Mouse (Mus musculus) CH12.LX (cell line): ENCODE data around the gene Olfr211. TPM values are rescaled to one million over a fixed set of nuclear protein-coding genes. Genes with fewer than 3 reads are reported as not detected.

Experiments used
- DNase-seq: peaks from one replicate; pipeline ENCODE4 v3.0.0-alpha.2; 2013; ENCODE audit errors: extremely low read depth
- H3K27ac ChIP-seq: 2 replicates; pipeline ENCODE4 v1.5.1; 2012; ENCODE audit warnings: low read depth, mild to moderate bottlenecking, control low read depth, moderate library complexity; ENCODE audit not compliant: insufficient read depth
- H3K27me3 ChIP-seq: replicated peaks from 2 replicates; pipeline ENCODE3; 2012; ENCODE audit warnings: inconsistent platforms
- H3K36me3 ChIP-seq, 2 experiments: replicated peaks in 1 of 2; 2 replicates each; pipeline versions ENCODE3 to v1.6.1; 2012; ENCODE audit warnings: inconsistent platforms in 1 of 2, low read length in 1 of 2, mild to moderate bottlenecking in 1 of 2, mixed read lengths in 1 of 2, moderate library complexity in 1 of 2; ENCODE audit not compliant: control insufficient read depth in 1 of 2, insufficient read depth in 1 of 2
- H3K4me1 ChIP-seq, 2 experiments: 2 replicates each; pipeline ENCODE4 v1.6.1; 2012; ENCODE audit warnings: inconsistent platforms in 1 of 2, moderate library complexity in 1 of 2; ENCODE audit not compliant: insufficient read depth in 2 of 2, control insufficient read depth in 1 of 2
- H3K4me2 ChIP-seq: 2 replicates; pipeline ENCODE4 v1.6.1; 2012; ENCODE audit warnings: low read depth, mild to moderate bottlenecking, control low read depth; ENCODE audit not compliant: poor library complexity, insufficient read depth, severe bottlenecking
- H3K4me3 ChIP-seq, 3 experiments: fragments of 150-350 bp in 1 of 3; sonication (generic) in 1 of 3; replicated peaks in 1 of 3; 2 replicates each; pipeline versions ENCODE3 to v1.5.1; 2011 to 2012; ENCODE audit warnings: low read depth in 2 of 3, low read length in 2 of 3, mild to moderate bottlenecking in 2 of 3, moderate library complexity in 2 of 3, control low read depth in 1 of 3, improper control_type of control experiment in 1 of 3, inconsistent platforms in 1 of 3, mixed read lengths in 1 of 3; ENCODE audit not compliant: poor library complexity in 1 of 3
- H3K79me2 ChIP-seq: replicated peaks from 2 replicates; pipeline ENCODE4 v1.6.1; 2012; ENCODE audit warnings: mild to moderate bottlenecking, moderate library complexity; ENCODE audit not compliant: control insufficient read depth, poor library complexity, insufficient read depth, severe bottlenecking; ENCODE audit errors: extremely low read depth
- H3K9ac ChIP-seq: 2 replicates; pipeline ENCODE4 v1.6.1; 2012; ENCODE audit warnings: low read depth, mild to moderate bottlenecking, control low read depth, moderate library complexity; ENCODE audit not compliant: insufficient read depth
- H3K9me3 ChIP-seq: replicated peaks from 2 replicates; pipeline ENCODE3; 2012; ENCODE audit warnings: low read length, inconsistent platforms, mixed read lengths
- BHLHE40 ChIP-seq: IDR thresholded peaks from 2 replicates; pipeline ENCODE4 v1.6.1; 2011; ENCODE audit warnings: mild to moderate bottlenecking, low read depth, low read length, improper control_type of control experiment
- CHD1 ChIP-seq: IDR thresholded peaks from 2 replicates; pipeline ENCODE4 v1.6.1; 2012; ENCODE audit warnings: low read depth, low read length, improper control_type of control experiment, inconsistent platforms
- ELF1 ChIP-seq: IDR thresholded peaks from 2 replicates; pipeline ENCODE4 v1.6.1; 2014; ENCODE audit warnings: low read depth, mild to moderate bottlenecking, inconsistent platforms, low read length, improper control_type of control experiment
- ETS1 ChIP-seq: conservative IDR thresholded peaks from 2 replicates; pipeline ENCODE4 v1.6.1; 2012; ENCODE audit warnings: low read depth, mild to moderate bottlenecking, inconsistent platforms, low read length, improper control_type of control experiment, moderate library complexity
- HCFC1 ChIP-seq: IDR thresholded peaks from 2 replicates; pipeline ENCODE4 v1.6.1; 2012; ENCODE audit warnings: low read depth, mild to moderate bottlenecking, inconsistent platforms, low read length, improper control_type of control experiment
- JUN ChIP-seq: IDR thresholded peaks from 2 replicates; pipeline ENCODE4 v1.6.1; 2011; ENCODE audit warnings: low read depth, mild to moderate bottlenecking, low read length, improper control_type of control experiment, moderate library complexity; ENCODE audit not compliant: insufficient read depth
- KAT2A ChIP-seq: IDR thresholded peaks from 2 replicates; pipeline ENCODE4 v1.6.1; 2012; ENCODE audit warnings: low read length, improper control_type of control experiment, inconsistent platforms; ENCODE audit not compliant: insufficient replicate concordance
- MAFK ChIP-seq: IDR thresholded peaks from 2 replicates; pipeline ENCODE4 v1.6.1; 2011; ENCODE audit warnings: low read length, improper control_type of control experiment; ENCODE audit not compliant: insufficient replicate concordance
- MAX ChIP-seq: IDR thresholded peaks from 2 replicates; pipeline ENCODE4 v1.6.1; 2011; ENCODE audit warnings: low read length, improper control_type of control experiment
- MEF2A ChIP-seq: IDR thresholded peaks from 2 replicates; pipeline ENCODE4 v1.6.1; 2014; ENCODE audit warnings: low read depth, mild to moderate bottlenecking, inconsistent platforms, low read length, improper control_type of control experiment, borderline replicate concordance
- MXI1 ChIP-seq: IDR thresholded peaks from 2 replicates; pipeline ENCODE4 v1.6.1; 2011; ENCODE audit warnings: mild to moderate bottlenecking, low read depth, low read length, improper control_type of control experiment
- POLR2A ChIP-seq: IDR thresholded peaks from 2 replicates; pipeline ENCODE4 v1.6.1; 2011; ENCODE audit warnings: low read depth, mild to moderate bottlenecking, improper control_type of control experiment, low read length
- POLR2AphosphoS2 ChIP-seq: IDR thresholded peaks from 2 replicates; pipeline ENCODE4 v1.6.1; 2011; ENCODE audit warnings: low read depth, low read length, improper control_type of control experiment
- TBP ChIP-seq: conservative IDR thresholded peaks from 2 replicates; pipeline ENCODE4 v1.6.1; 2011; ENCODE audit warnings: low read depth, low read length, improper control_type of control experiment
- TCF12 ChIP-seq: IDR thresholded peaks from 2 replicates; pipeline ENCODE4 v1.6.1; 2014; ENCODE audit warnings: low read depth, mild to moderate bottlenecking, inconsistent platforms, low read length, improper control_type of control experiment
- UBTF ChIP-seq: IDR thresholded peaks from 2 replicates; pipeline ENCODE4 v1.6.1; 2012; ENCODE audit warnings: low read depth, mild to moderate bottlenecking, inconsistent platforms, low read length, improper control_type of control experiment, moderate library complexity
- USF2 ChIP-seq: conservative IDR thresholded peaks from 2 replicates; pipeline ENCODE4 v1.6.1; 2011; ENCODE audit warnings: low read depth, low read length, improper control_type of control experiment
- dilution Hi-C: fragments of 300-500 bp; cut with MboI; formaldehyde crosslinking; loops from 2 replicates; pipeline ENCODE4 v1.14.3; 2020; ENCODE audit warnings: low sequenced_read_pairs; ENCODE audit not compliant: extremely low pct_unique_long_range_greater_than_20kb, extremely low pct_ligation_motif_present
- in situ Hi-C: fragments of 300-500 bp; cut with MboI; formaldehyde crosslinking; loops from 3 replicates; pipeline ENCODE4 v1.14.3; 2019; ENCODE audit warnings: low sequenced_read_pairs, low pct_ligation_motif_present, low pct_unique_long_range_greater_than_20kb, mixed read lengths
- polyA plus RNA-seq: library from polyadenylated mRNA; unstranded; fragments of >175 nt; gene quantifications from 2 replicates; pipeline ENCODE4 v1.2.1, GENCODE M21; 2012; ENCODE audit warnings: low read depth; ENCODE audit not compliant: insufficient read length
- total RNA-seq, 2 experiments: library from RNA; depleted of rRNA; stranded (reverse); fragments of 300-350 nt in 1 of 2; fragments of >200 nt in 1 of 2; gene quantifications; 2 replicates each; pipeline ENCODE4 v1.2.3; 2012 to 2014

Gene Olfr211
- total RNA-seq (2012; rRNA removed): not detected in 2 replicates
- total RNA-seq (2014; rRNA removed): not detected in 2 replicates
- not detected in 2 replicates for polyA plus RNA-seq

DNA sequence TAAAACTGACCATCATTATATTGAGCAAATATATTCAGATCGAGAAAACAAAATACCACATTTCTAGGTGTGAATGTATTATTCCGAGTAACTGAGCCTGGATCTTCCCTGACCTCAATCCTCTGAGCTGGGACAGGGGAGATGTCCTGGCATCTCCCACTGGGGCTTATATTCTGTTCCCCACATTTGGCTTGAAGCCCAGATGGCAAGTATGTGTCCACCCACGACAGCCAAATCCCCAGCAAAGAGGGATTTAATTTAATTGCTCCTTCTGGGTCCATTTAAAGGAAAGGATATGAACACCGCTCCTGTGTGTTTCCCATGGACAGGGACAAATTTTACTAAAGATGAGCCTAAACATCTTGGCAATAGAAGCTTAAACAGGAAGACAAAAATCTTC lies at the start of gene Olfr211:
Olfr211 (plus strand) TSS at position 301 of the 400 bp plus-strand sequence.
- Histone ChIP-seq H3K79me2 (no peaks in the 10 kb centered on the region), H3K4me1 (peaks cover 4 to 9% of the 10 kb centered on the region in 2 experiments), H3K9me3 (no peaks in the 10 kb centered on the region), H3K27ac (no peak within 1 kb of the TSS), H3K27me3 (no peaks in the 10 kb centered on the region), H3K4me3 (no peak within 1 kb of the TSS), H3K4me2 (no peak within 1 kb of the TSS), H3K9ac (no peak within 1 kb of the TSS), H3K36me3 (no peaks in the 10 kb centered on the region)
- dilution Hi-C loops (no loop called here), in situ Hi-C loops (no loop called here)
- TF ChIP-seq ETS1 (no peak), KAT2A (no peak), UBTF (no peak), MAFK (no peak), USF2 (no peak), MXI1 (no peak), POLR2A (no peak), JUN (no peak), HCFC1 (no peak), CHD1 (no peak), MEF2A (no peak), ELF1 (no peak), BHLHE40 (no peak), TCF12 (no peak), MAX (no peak)
- no peak for DNase-seq

DNA sequence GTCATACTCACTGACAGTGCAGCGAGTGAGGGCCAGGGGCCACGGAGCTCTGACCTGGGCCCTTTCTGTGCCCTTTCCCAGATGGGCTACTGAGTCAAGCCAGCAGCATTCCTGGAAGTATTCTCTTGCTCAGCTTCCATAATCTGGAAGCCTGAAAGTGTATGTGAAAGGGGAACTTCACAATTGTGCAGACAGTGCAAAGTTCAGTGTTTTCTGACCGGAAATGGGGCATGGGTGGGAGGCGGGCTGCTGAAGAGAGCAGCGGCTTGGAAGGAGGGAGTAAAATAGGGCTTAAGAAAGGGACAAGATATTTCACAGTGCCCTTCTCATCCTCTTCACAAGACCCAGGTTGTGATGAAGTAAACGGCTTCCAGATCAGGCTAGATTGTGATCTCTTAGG lies 49.4 kb upstream of the Olfr211 start:
- no peaks in the 10 kb centered on the region for H3K27me3 ChIP-seq
- no peaks in the 10 kb centered on the region for H3K36me3 ChIP-seq
- H3K4me2 ChIP-seq: peak overlapping the region; percentile 2; the same call in 1 of the 2 replicates
- dilution Hi-C loops: no loop called here
- in situ Hi-C loops: no loop called here
- peaks cover 0 to 2% of the 10 kb centered on the region in 2 experiments; a peak in 3 of 4 replicates for H3K4me1 ChIP-seq
- no peak overlapping the region for H3K9ac ChIP-seq
- H3K4me3 ChIP-seq: no peak overlapping the region
- no peak overlapping the region for H3K27ac ChIP-seq
- no peak for DNase-seq
- H3K79me2 ChIP-seq: no peaks in the 10 kb centered on the region
- TF ChIP-seq TBP: no peak
- TF ChIP-seq HCFC1: no peak
- TF ChIP-seq POLR2AphosphoS2: no peak
- peaks cover 2% of the 10 kb centered on the region for H3K9me3 ChIP-seq
